Mouse (Mus musculus) embryonic facial prominence, embryonic 11.5 days (tissue): ENCODE data around the gene Bmp10. TPM values are rescaled to one million over a fixed set of nuclear protein-coding genes. Genes with fewer than 3 reads are reported as not detected.
"Not testable (repeated sequence)": the region's sequence is repeated elsewhere in the genome, so short reads cannot be mapped to it uniquely, and the experiment has no call there.

Experiments used
- ATAC-seq: fragments of 200-750 bp; cut with Nextera tagmentation; replicated peaks from 2 replicates; pipeline ENCODE4 v1.8.0; 2017; ENCODE audit warnings: low read depth; ENCODE audit not compliant: insufficient number of reproducible peaks, low FRiP score, low TSS enrichment
- DNase-seq: peaks from one replicate; pipeline ENCODE4 v3.0.0-alpha.2; 2015; ENCODE audit warnings: low spot score
- H3K27ac ChIP-seq: fragments of 300-500 bp; sonication (generic); replicated peaks from 2 replicates; pipeline ENCODE4 v1.5.1; 2014; ENCODE audit warnings: mild to moderate bottlenecking, low read depth, low read length, control low read depth
- H3K27me3 ChIP-seq: fragments of 300-500 bp; sonication (generic); 2 replicates; pipeline ENCODE4 v1.6.1; 2014; ENCODE audit warnings: mild to moderate bottlenecking, low read length, moderate library complexity, mixed read lengths; ENCODE audit not compliant: control insufficient read depth, insufficient read depth
- H3K36me3 ChIP-seq: fragments of 300-500 bp; sonication (generic); replicated peaks from 2 replicates; pipeline ENCODE4 v1.6.1; 2014; ENCODE audit warnings: low read depth, mild to moderate bottlenecking, low read length, moderate library complexity, mixed read lengths; ENCODE audit not compliant: control insufficient read depth, insufficient read depth
- H3K4me1 ChIP-seq: fragments of 300-500 bp; sonication (generic); 2 replicates; pipeline ENCODE4 v1.6.1; 2014; ENCODE audit warnings: low read length, mixed read lengths; ENCODE audit not compliant: control insufficient read depth, insufficient read depth
- H3K4me2 ChIP-seq: fragments of 300-500 bp; sonication (generic); 2 replicates; pipeline ENCODE4 v1.6.1; 2014; ENCODE audit warnings: low read depth, mild to moderate bottlenecking, control low read depth, low read length, moderate library complexity
- H3K4me3 ChIP-seq: fragments of 300-500 bp; sonication (generic); 2 replicates; pipeline ENCODE4 v1.5.1; 2014; ENCODE audit warnings: low read depth, low read length, control low read depth
- H3K9ac ChIP-seq: fragments of 300-500 bp; sonication (generic); replicated peaks from 2 replicates; pipeline ENCODE4 v1.6.1; 2014; ENCODE audit warnings: mild to moderate bottlenecking, control low read depth, low read length
- H3K9me3 ChIP-seq: fragments of 300-500 bp; sonication (generic); replicated peaks from 2 replicates; pipeline ENCODE4 v1.6.1; 2016; ENCODE audit warnings: mild to moderate bottlenecking, low read length, inconsistent platforms, mixed read lengths; ENCODE audit not compliant: control insufficient read depth
- WGBS: fragments of 180-500 bp; shearing (Covaris S2); extraction: QIAGEN DNeasy Blood & Tissue Kit; methylation state at CpG from one replicate; pipeline ENCODE4 v1.1.7; 2014; 5-methylcytosine and 5-hydroxymethylcytosine counted together
- polyA plus RNA-seq: library from polyadenylated mRNA; unstranded; fragments of >200 nt; fragmentation: Nextera tagmentation; extraction: Ambion mirVana; gene quantifications from 2 replicates; pipeline ENCODE4 v1.2.1, GENCODE M21; 2014

Bmp10 gene
- polyA plus RNA-seq, 1 experiment from 2014 or later: not detected

DNA sequence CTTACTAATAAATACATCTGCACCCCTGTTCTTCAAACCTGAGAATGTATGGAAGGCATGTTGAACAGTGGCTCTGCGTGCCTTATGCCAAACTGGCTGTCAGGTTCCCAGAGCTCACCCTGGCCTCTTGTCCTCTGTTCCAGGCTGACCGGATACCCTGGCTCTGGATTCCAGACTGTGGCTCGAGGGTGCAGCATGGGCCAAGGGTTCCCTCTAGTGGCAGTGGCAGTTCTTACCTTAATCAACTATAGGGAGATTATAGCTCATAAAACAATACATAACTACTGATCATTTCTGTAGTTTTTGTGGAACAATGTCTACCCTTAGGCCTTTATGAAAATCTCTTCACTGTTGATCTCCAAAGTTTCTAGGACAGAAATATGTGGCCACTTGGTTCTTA, 22.2 kb downstream of the Bmp10 start:
- Histone ChIP-seq H3K4me3 (no peak overlapping the region), H3K4me2 (no peak overlapping the region), H3K27ac (no peak overlapping the region), H3K9ac (no peak overlapping the region), H3K9me3 (no peaks in the 10 kb centered on the region), H3K27me3 (no peaks in the 10 kb centered on the region), H3K4me1 (no peaks in the 10 kb centered on the region), H3K36me3 (no peaks in the 10 kb centered on the region)
- DNase-seq: peak; percentile 12
- ATAC-seq: no peak
- WGBS: 72% methylated on average over 3 of the region's 3 CpGs

GRCm38 (mm10) chr6:87451771-87452170, 23.0 kb downstream of the Bmp10 start:
- Histone ChIP-seq H3K27ac (no peak overlapping the region), H3K4me3 (no peak overlapping the region), H3K4me2 (no peak overlapping the region), H3K27me3 (no peaks in the 10 kb centered on the region), H3K9me3 (no peaks in the 10 kb centered on the region), H3K9ac (no peak overlapping the region), H3K36me3 (no peaks in the 10 kb centered on the region), H3K4me1 (no peaks in the 10 kb centered on the region)
- WGBS: 73% methylated on average over 3 of the region's 3 CpGs
- ATAC-seq: no peak
- DNase-seq: no peak

DNA sequence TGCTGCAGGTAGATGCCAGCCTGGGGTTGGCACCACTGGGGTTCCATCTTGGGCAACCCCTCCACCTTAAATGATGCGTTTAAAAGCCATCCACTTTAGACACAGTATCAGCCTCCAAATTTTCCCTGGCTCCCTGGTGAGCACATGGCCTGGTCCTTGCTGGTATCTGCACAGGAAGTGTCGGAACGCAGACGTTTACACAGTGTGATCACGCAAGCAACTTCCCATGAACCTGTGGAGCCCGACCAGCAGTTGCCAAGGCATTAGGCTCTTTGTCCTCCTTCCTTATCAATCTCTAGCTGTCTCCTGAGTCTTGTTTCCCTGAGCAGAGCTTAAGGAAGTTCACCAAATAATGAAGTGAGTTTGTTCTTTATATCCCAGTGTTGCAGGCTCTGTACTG, 26.7 kb downstream of the Bmp10 start:
- Histone ChIP-seq H3K4me1 (no peaks in the 10 kb centered on the region), H3K27ac (no peak overlapping the region), H3K9ac (no peak overlapping the region), H3K27me3 (no peaks in the 10 kb centered on the region), H3K4me3 (no peak overlapping the region), H3K36me3 (no peaks in the 10 kb centered on the region), H3K4me2 (no peak overlapping the region), H3K9me3 (no peaks in the 10 kb centered on the region)
- no peak for ATAC-seq
- no peak for DNase-seq
- 81% methylated on average over 6 of the region's 6 CpGs for WGBS

GRCm38 (mm10) chr6:87466221-87466620, 37.4 kb downstream of the Bmp10 start:
- Histone ChIP-seq H3K27ac (no peak overlapping the region), H3K27me3 (no peaks in the 10 kb centered on the region), H3K9me3 (no peaks in the 10 kb centered on the region), H3K4me1 (no peaks in the 10 kb centered on the region), H3K4me2 (0 out of 2 replicates have a peak overlapping the region, but pooled peaks have one; percentile 13), H3K9ac (no peak overlapping the region), H3K36me3 (no peaks in the 10 kb centered on the region), H3K4me3 (no peak overlapping the region)
- WGBS: 13% methylated on average over 12 of the region's 12 CpGs
- peak; percentile 87 for DNase-seq
- no peak for ATAC-seq

- DNase-seq (no peak), ATAC-seq (no peak)
- Histone ChIP-seq H3K4me3 (no peak overlapping the region), H3K27me3 (no peaks in the 10 kb centered on the region), H3K36me3 (no peaks in the 10 kb centered on the region), H3K4me1 (no peaks in the 10 kb centered on the region), H3K9me3 (no peaks in the 10 kb centered on the region), H3K4me2 (no peak overlapping the region), H3K27ac (no peak overlapping the region), H3K9ac (no peak overlapping the region)
- 100% methylated on average over 1 of the region's 1 CpGs for WGBS
These were observed 38.6 kb downstream of the Bmp10 start for GRCm38 (mm10) chr6:87467373-87467772.

- ATAC-seq (no peak), DNase-seq (no peak)
- H3K36me3 ChIP-seq: no peaks in the 10 kb centered on the region
- H3K4me1 ChIP-seq: no peaks in the 10 kb centered on the region
- no peak overlapping the region for H3K9ac ChIP-seq
- H3K9me3 ChIP-seq: no peaks in the 10 kb centered on the region
- H3K27ac ChIP-seq: no peak overlapping the region
- 90% methylated on average over 10 of the region's 10 CpGs for WGBS
- no peak overlapping the region for H3K4me2 ChIP-seq
- no peak overlapping the region for H3K4me3 ChIP-seq
- no peaks in the 10 kb centered on the region for H3K27me3 ChIP-seq
These were observed 39.6 kb downstream of the Bmp10 start for GRCm38 (mm10) chr6:87468372-87468771.

GRCm38 (mm10) chr6:87470098-87470497, 41.3 kb downstream of the Bmp10 start:
- WGBS: 92% methylated on average over 12 of the region's 12 CpGs

GRCm38 (mm10) chr6:87475223-87475622, 46.4 kb downstream of the Bmp10 start:
- H3K4me3 ChIP-seq: no peak overlapping the region
- H3K36me3 ChIP-seq: no peaks in the 10 kb centered on the region
- ATAC-seq: no peak
- no peaks in the 10 kb centered on the region for H3K27me3 ChIP-seq
- no peak overlapping the region for H3K9ac ChIP-seq
- no peak overlapping the region for H3K27ac ChIP-seq
- H3K9me3 ChIP-seq: no peaks in the 10 kb centered on the region
- H3K4me2 ChIP-seq: no peak overlapping the region
- DNase-seq: no peak
- H3K4me1 ChIP-seq: no peaks in the 10 kb centered on the region
- WGBS: 85% methylated on average over 5 of the region's 5 CpGs

More at GRCm38 (mm10) chr6:87470098-87470497, 41.3 kb downstream of the Bmp10 start:
- not testable (repeated sequence) for H3K4me3 ChIP-seq, ATAC-seq, H3K9ac ChIP-seq, H3K4me1 ChIP-seq, DNase-seq, H3K4me2 ChIP-seq, H3K36me3 ChIP-seq, H3K27me3 ChIP-seq, H3K27ac ChIP-seq, H3K9me3 ChIP-seq
